Mouse (Mus musculus) liver, adult 2 months (tissue): ENCODE results near the gene Ptp4a2.

Experiments
- CTCF ChIP-seq: fragments of 200-500 bp; IDR thresholded peaks from 2 replicates; pipeline ENCODE4 v1.5.1; 2011; ENCODE audit warnings: low read depth, low read length, control low read depth
- POLR2A ChIP-seq: fragments of 200-500 bp; IDR thresholded peaks from 2 replicates; pipeline ENCODE4 v1.6.1; 2011; ENCODE audit warnings: low read length, control low read depth; ENCODE audit not compliant: insufficient read depth; ENCODE audit errors: extremely low read depth

- no peak for TF ChIP-seq CTCF
- TF ChIP-seq POLR2A: no peak
Observed at GRCm38 (mm10) chr4:129894861-129895260, 83.8 kb downstream of the Ptp4a2 start.
